Mouse (Mus musculus): ENCODE measurements around the gene Tmc8. TPM values are rescaled to one million over a fixed set of nuclear protein-coding genes. Genes with fewer than 3 reads are reported as not detected.
A peak's percentile ranks its signal among the peaks of the same experiment; 100 is the strongest.
"Not testable (repeated sequence)": the region's sequence is repeated elsewhere in the genome, so short reads cannot be mapped to it uniquely, and the experiment has no call there.

The Tmc8 gene
- total RNA-seq, 1 experiment, result 3.9 TPM

DNA sequence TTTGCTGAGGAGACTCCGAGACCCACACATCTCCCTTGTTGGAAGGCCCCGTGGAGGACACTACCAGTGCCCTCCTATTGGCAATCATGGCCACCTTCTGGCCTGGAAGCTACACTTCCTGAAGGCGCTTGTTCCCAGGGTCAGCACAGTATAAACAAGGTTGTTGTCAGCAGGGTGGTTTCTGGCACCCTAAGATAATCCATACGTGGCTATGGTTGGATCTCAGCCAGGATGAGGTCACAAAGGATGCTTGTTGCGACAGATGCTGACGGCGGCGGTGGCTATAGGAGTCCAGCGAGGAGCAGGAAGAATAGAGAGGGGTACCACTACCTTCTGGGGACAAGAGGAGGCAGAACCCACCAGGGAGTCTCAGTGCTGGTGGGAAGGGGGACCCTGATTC, 48.5 kb downstream of the Tmc8 start:
- no peak for DNase-seq (ENCODE audit: low read depth, low spot score)
- Histone ChIP-seq H3K9me3 (ENCODE audit: control insufficient read depth, insufficient read depth, low read depth, low read length) (no peaks in the 10 kb centered on the region), H3K9ac (ENCODE audit: insufficient read depth, low read depth, low read length, poor library complexity, severe bottlenecking) (no peak overlapping the region), H3K27ac (ENCODE audit: insufficient read depth, low read depth, low read length, poor library complexity, severe bottlenecking) (no peak overlapping the region), H3K36me3 (ENCODE audit: control insufficient read depth, insufficient read depth, low read length, poor library complexity, severe bottlenecking) (no peaks in the 10 kb centered on the region), H3K4me3 (ENCODE audit: insufficient read depth in 1 of 2, low read depth in 1 of 2, low read length in 2 of 2, poor library complexity in 1 of 2, severe bottlenecking in 1 of 2) (no peak overlapping the region), H3K4me1 (ENCODE audit: control insufficient read depth in 2 of 2, insufficient read depth in 2 of 2, low read length in 2 of 2, poor library complexity in 1 of 2) (peaks cover 7 to 13% of the 10 kb centered on the region in 2 experiments)
- TF ChIP-seq MAFK (IDR thresholded peaks at IDR 0.05; ENCODE audit: insufficient read depth, low read depth, low read length) (no peak), HCFC1 (IDR thresholded peaks at IDR 0.05; ENCODE audit: borderline replicate concordance, insufficient read depth, low read length) (no peak), CHD2 (IDR thresholded peaks at IDR 0.05; ENCODE audit: low read depth, low read length) (no peak)
- in situ Hi-C loops (cut with MboI; ENCODE audit: low sequenced_read_pairs in 2 of 2, unreplicated experiment in 2 of 2), result no loop called here

- no peaks in the 10 kb centered on the region for H3K9me3 ChIP-seq (ENCODE audit: control insufficient read depth, insufficient read depth, low read depth, low read length)
- H3K4me3 ChIP-seq (ENCODE audit: insufficient read depth in 1 of 2, low read depth in 1 of 2, low read length in 2 of 2, poor library complexity in 1 of 2, severe bottlenecking in 1 of 2), result peak overlapping the region; percentile 62 to 74
- no peak overlapping the region for H3K27ac ChIP-seq (ENCODE audit: insufficient read depth, low read depth, low read length, poor library complexity, severe bottlenecking)
- H3K36me3 ChIP-seq (ENCODE audit: control insufficient read depth, insufficient read depth, low read length, poor library complexity, severe bottlenecking), result no peaks in the 10 kb centered on the region
- in situ Hi-C loops (cut with MboI; ENCODE audit: low sequenced_read_pairs in 2 of 2, unreplicated experiment in 2 of 2), result no loop called here
- peak overlapping the region; percentile 46 for H3K9ac ChIP-seq (ENCODE audit: insufficient read depth, low read depth, low read length, poor library complexity, severe bottlenecking)
- DNase-seq (ENCODE audit: low read depth, low spot score), result peak; percentile 97
- TF ChIP-seq MAFK (IDR thresholded peaks at IDR 0.05; ENCODE audit: insufficient read depth, low read depth, low read length) (no peak), ZC3H11A (IDR thresholded peaks at IDR 0.05; ENCODE audit: borderline replicate concordance, low read depth, low read length) (0 out of 2 replicates have a peak, but pooled peaks have one; percentile 6), ZNF384 (IDR thresholded peaks at IDR 0.05; ENCODE audit: low read depth, low read length) (no peak), CHD2 (IDR thresholded peaks at IDR 0.05; ENCODE audit: low read depth, low read length) (no peak), HCFC1 (IDR thresholded peaks at IDR 0.05; ENCODE audit: borderline replicate concordance, insufficient read depth, low read length) (0 out of 2 replicates have a peak, but pooled peaks have one; percentile 21)
- peaks cover 8 to 21% of the 10 kb centered on the region in 2 experiments for H3K4me1 ChIP-seq (ENCODE audit: control insufficient read depth in 2 of 2, insufficient read depth in 2 of 2, low read length in 2 of 2, poor library complexity in 1 of 2)
Measured at GRCm38 (mm10) chr11:117832086-117832969, 50.5 kb downstream of the Tmc8 start.

DNA sequence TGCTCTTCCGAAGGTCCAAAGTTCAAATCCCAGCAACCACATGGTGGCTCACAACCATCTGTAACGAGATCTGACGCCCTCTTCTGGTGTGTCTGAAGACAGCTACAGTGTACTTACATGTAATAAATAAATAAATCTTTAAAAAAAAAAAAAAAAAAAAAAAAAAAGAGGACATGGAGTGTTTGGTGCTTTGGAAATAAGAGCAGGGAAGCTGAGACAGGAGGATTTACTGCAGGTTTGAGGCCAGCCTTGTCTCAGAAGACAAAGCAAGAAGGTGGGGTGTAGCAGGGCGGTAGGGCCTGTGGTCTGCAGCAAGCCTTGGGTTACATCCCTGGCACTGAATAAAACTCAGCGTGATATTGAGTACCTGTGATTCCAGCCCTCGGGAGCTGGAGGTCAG, 51.6 kb downstream of the Tmc8 start:
- in situ Hi-C loops (cut with MboI; ENCODE audit: low sequenced_read_pairs in 2 of 2, unreplicated experiment in 2 of 2); H3K4me3 ChIP-seq (ENCODE audit: insufficient read depth in 1 of 2, low read depth in 1 of 2, low read length in 2 of 2, poor library complexity in 1 of 2, severe bottlenecking in 1 of 2); H3K9ac ChIP-seq (ENCODE audit: insufficient read depth, low read depth, low read length, poor library complexity, severe bottlenecking); H3K27ac ChIP-seq (ENCODE audit: insufficient read depth, low read depth, low read length, poor library complexity, severe bottlenecking); H3K36me3 ChIP-seq (ENCODE audit: control insufficient read depth, insufficient read depth, low read length, poor library complexity, severe bottlenecking); H3K9me3 ChIP-seq (ENCODE audit: control insufficient read depth, insufficient read depth, low read depth, low read length); DNase-seq (ENCODE audit: low read depth, low spot score): not testable (repeated sequence)
- peaks cover 8 to 18% of the 10 kb centered on the region in 2 experiments for H3K4me1 ChIP-seq (ENCODE audit: control insufficient read depth in 2 of 2, insufficient read depth in 2 of 2, low read length in 2 of 2, poor library complexity in 1 of 2)

DNA sequence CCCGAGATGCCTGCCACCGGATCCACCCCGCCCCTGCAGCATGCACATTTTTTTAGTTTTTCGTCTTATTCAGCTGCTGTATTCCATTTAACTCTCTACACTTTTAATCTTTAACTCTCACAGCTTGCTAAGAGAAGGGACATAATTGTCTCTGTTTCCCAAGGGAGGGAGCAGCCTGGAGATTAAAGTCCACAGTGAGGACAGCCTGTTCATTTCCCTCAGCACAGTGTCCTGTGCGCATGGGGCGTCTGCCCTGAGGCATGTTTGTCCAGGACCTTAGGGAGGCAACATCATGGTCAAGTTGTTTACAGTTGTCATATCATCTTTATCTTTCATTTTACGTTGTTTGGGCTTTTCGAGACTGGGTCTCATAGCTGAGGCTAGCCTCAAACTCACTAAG, 52.2 kb downstream of the Tmc8 start:
- Histone ChIP-seq H3K27ac (ENCODE audit: insufficient read depth, low read depth, low read length, poor library complexity, severe bottlenecking) (no peak overlapping the region), H3K4me3 (ENCODE audit: insufficient read depth in 1 of 2, low read depth in 1 of 2, low read length in 2 of 2, poor library complexity in 1 of 2, severe bottlenecking in 1 of 2) (no peak overlapping the region), H3K36me3 (ENCODE audit: control insufficient read depth, insufficient read depth, low read length, poor library complexity, severe bottlenecking) (no peaks in the 10 kb centered on the region), H3K9me3 (ENCODE audit: control insufficient read depth, insufficient read depth, low read depth, low read length) (no peaks in the 10 kb centered on the region), H3K9ac (ENCODE audit: insufficient read depth, low read depth, low read length, poor library complexity, severe bottlenecking) (no peak overlapping the region), H3K4me1 (ENCODE audit: control insufficient read depth in 2 of 2, insufficient read depth in 2 of 2, low read length in 2 of 2, poor library complexity in 1 of 2) (peaks cover 8 to 16% of the 10 kb centered on the region in 2 experiments)
- in situ Hi-C loops (cut with MboI; ENCODE audit: low sequenced_read_pairs in 2 of 2, unreplicated experiment in 2 of 2), result no loop called here
- no peak for TF ChIP-seq HCFC1 (IDR thresholded peaks at IDR 0.05; ENCODE audit: borderline replicate concordance, insufficient read depth, low read length)
- TF ChIP-seq CHD2 (IDR thresholded peaks at IDR 0.05; ENCODE audit: low read depth, low read length), result no peak
- TF ChIP-seq MAFK (IDR thresholded peaks at IDR 0.05; ENCODE audit: insufficient read depth, low read depth, low read length), result no peak
- no peak for TF ChIP-seq ZC3H11A (IDR thresholded peaks at IDR 0.05; ENCODE audit: borderline replicate concordance, low read depth, low read length)
- no peak for TF ChIP-seq ZNF384 (IDR thresholded peaks at IDR 0.05; ENCODE audit: low read depth, low read length)
- no peak for DNase-seq (ENCODE audit: low read depth, low spot score)
